Mouse (Mus musculus) heart, postnatal 10 days (tissue): ENCODE measurements at regions not wholly inside any gene's neighbourhood (a gene's known extent, or its start where the extent isn't known, plus 50 kb on each side); places are given as distances from the start of the nearest gene placed in this dataset.
A peak's percentile ranks its signal among the peaks of the same experiment; 100 is the strongest.

Experiments
- DNase-seq, 2 experiments: peaks; one replicate each; pipeline ENCODE4 v3.0.0; 2021
- intact Hi-C: fragments of 180-260 bp; cut with DNase I; formaldehyde crosslinking; loops from one replicate; pipeline ENCODE4 v1.15.1; 2025

GRCm38 (mm10) chr10:50241645-50242044 is 350.8 kb upstream of the Ascc3 start:
- no peak for DNase-seq
- intact Hi-C loops: no loop called here

- intact Hi-C loops: no loop called here
- no peak for DNase-seq
These were observed 388.9 kb upstream of the Ascc3 start for GRCm38 (mm10) chr10:50203587-50203986.

DNA sequence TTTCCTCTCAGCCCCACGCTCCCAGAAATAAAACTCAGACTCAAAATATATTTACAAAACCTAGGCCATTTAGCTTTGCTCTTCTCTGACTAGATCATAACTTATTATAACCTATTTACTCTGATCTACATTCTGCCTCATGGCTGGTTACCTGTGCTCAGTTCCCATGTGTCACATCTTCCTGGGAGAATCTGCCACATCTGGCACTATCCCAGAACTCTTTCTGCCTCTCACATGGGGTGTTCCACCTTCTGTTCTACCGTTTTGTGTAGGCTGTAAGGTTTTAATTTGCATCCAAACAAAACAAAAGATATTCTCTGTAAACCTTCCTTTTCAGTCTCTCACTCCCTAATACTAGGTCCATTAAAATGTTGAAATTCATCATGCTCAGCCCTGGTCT is 390.8 kb upstream of the Ascc3 start:
- DNase-seq: no peak
- intact Hi-C loops: no loop called here

DNA sequence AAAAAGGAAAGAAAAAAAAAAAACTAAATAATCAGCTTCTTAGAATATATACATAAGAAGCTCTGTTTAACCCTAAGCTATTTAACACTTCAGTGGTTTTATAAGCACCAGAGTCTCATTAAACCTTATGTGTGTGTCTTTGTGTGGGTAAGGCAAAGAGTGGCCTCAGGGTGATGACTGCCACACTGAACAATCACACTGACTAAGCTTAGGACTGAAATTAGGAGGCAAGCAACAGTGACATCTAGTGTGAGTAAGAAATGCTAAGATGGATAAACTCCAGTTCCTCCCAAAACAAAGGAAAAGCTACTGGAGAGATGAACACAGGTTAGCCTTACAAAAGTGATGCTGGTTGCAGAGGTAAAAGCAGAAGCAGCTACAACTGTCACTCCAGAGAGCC is 392.6 kb upstream of the Ascc3 start:
- no peak for DNase-seq
- intact Hi-C loops: no loop called here

DNA sequence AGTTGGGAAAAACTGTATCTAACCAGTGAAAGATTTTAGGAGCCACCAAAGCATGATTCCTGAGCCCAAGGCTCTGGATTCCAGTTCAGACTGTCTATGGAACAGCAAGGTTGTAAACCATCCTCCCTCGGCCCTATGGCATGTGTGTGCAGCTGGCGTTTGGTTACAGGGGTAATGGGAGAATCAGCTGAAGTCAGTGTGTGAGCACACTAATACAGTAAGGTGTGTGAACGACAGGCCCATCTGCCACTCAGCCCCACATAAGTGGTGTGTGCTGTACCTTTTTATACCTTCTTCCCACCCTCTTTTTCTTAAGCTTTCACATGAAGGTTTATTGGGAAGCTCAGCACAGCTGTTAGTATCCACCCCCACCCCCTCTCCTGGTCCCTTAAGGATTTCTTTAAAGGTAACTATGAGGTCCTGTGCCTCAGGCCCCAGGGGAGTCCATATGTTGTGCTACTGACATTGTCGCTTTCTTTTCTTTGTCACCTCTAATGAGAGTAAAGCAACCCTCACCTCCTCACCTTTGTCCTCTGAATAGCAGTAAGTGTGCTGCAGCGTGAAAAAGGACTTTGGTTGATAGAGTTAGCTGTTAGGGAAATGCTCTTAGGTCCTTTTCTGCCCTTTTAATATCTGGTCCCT is 394.5 kb upstream of the Ascc3 start:
- no peak for DNase-seq
- intact Hi-C loops: no loop called here

DNA sequence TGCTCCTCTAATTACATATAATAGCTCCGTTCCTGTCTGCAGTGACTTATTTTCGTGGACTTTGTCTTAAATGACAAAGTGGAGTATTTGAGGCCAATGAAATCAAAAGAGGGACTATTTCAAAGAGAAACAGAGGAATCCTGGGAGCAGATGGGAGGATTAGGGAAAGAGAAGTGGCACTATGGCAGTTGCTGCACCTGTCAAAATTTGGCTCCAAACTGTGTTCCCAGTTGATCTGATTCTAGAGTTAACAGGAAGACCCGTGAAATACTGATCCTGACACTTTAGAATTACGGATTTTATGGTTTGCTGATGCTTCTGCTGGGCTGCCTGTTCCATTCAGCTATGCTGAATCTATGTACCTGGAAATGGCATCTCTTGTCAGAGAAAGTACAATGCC is 401.7 kb upstream of the Grik2 start:
- DNase-seq: no peak
- intact Hi-C loops: no loop called here

DNA sequence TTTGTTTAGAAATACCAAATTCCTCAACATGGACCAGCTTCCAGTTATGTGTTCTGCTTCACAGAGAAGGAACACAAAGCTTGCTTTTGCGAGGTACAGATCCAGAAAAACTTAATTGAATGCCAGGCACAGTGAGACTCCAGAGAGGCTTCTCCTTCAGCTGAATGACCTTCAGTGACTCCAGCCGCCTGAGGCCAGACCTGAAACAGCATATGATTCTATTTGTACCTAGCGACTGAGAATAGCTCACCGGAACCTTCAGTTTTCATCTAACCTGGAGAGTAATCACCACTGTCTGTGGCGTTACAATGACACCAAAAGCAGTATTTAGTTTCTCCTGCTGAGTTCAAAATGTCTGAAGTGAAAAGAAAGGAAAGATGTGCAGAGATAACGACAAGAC is 380.6 kb upstream of the Grik2 start:
- intact Hi-C loops: no loop called here

DNA sequence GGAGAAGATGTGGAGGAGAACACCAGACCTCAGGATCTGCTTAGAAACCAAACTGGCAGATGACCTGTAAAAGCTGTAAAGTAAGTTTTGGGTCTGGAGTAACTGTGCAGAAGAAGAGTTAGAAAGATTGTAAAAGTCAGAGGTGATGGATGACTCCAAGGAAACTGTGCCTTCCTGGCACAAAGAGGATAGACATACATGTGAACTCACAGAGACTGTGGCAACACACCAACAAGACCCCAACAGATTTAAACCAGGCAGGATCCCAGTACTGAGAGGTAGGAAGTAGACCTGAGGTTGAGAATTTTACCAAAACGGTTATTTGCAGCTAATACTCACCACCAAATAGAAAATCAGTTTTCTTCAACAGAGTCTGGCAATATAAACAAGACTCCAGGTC is 349.8 kb upstream of the Grik2 start:
- intact Hi-C loops: no loop called here

More for the DNA sequence above, 380.6 kb upstream of the Grik2 start:
- no peak for DNase-seq

GRCm38 (mm10) chr10:50137783-50138182 is 349.2 kb upstream of the Grik2 start:
- DNase-seq: peak; percentile 28 to 46
- intact Hi-C loops: no loop called here

More for the DNA sequence above, 349.8 kb upstream of the Grik2 start:
- no peak for DNase-seq

- intact Hi-C loops: no loop called here
- no peak for DNase-seq
These were observed 347.6 kb upstream of the Grik2 start for GRCm38 (mm10) chr10:50136165-50136564.

DNA sequence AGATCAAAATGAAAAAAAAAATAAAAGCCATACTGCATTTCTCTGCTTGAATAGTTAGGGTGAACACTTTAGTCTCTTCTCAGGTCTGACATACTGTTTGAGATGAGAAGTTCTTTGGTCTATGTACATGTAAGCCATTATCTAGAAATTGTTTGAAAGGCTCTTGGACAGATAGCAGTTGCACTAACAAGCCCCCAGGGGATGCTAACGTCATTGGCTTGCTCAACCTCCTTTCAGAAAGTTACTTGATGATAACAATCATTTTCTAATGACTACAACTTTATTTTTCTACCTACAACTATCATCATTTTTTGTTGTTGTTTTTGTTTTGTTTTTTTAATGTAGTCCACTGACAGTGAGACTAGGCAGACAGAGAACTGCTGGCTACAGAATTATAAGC is 346.9 kb upstream of the Grik2 start:
- no peak for DNase-seq
- intact Hi-C loops: no loop called here
